In the genomic region with DNA sequence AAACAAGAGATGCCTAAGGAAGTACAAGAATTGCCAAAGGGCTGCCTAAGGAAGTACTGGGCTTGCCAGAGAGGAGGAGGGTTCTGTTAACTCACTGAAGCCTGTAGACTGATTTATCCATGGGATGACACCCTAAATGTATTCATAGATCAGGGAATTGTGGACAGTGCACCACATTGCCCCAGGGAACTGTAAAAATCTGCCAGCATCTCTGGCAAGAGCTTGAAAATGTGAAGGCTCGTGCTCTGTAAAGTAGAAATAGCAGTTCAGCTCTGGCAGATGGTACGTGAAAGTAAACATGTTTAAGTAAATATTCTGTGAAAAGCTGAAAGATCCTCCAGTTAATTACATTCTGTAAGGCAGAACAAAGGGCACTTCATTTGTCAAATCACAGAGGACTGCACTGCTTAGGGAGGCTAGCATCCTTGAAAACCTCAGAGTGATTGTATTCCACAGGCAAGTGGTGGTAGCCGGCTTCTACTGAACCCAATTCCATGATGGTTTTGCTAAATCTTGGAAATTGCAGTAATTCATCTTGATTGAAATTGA, we compare ENCODE assay signal across 24 mouse cellular contexts.
DNase-seq lines count a peak whose midpoint lies in the region; ATAC-seq and TF ChIP-seq lines count a peak whose summit lies in the region.
"Had no signal": no experiment of that assay in that cellular context is flagged by ENCODE, and none has a peak within 500 bp of the region (broad histone marks: within the 10 kb centered on the region; RNA-seq: fewer than 3 reads in every experiment).

No protein-coding gene starts in this region.

- no peaks in the 10 kb centered on the region for H3K9me3 ChIP-seq in hindbrain, postnatal 0 days (ENCODE audit: low read length)
- H3K9me3 ChIP-seq in hindbrain, embryonic 12.5 days (replicated peaks), result no peaks in the 10 kb centered on the region
- H3K9me3 ChIP-seq in midbrain, embryonic 14.5 days (ENCODE audit: control insufficient read depth, low read length), result no peaks in the 10 kb centered on the region
- H3K9me3 ChIP-seq in midbrain, postnatal 0 days (ENCODE audit: low read length), result no peaks in the 10 kb centered on the region
- H3K9me3 ChIP-seq in forebrain, embryonic 16.5 days (ENCODE audit: control insufficient read depth, low read length), result no peaks in the 10 kb centered on the region
- H3K9me3 ChIP-seq in midbrain, embryonic 16.5 days (replicated peaks; ENCODE audit: control insufficient read depth, low read length, poor library complexity, severe bottlenecking), result no peaks in the 10 kb centered on the region
- H3K9me3 ChIP-seq: embryonic facial prominence, embryonic 13.5 days; heart, embryonic 13.5 days; hindbrain, embryonic 10.5 days; megakaryocyte, embryonic 14.5 days had no signal

- no peak for TF ChIP-seq CTCF in hindbrain, postnatal 0 days (IDR thresholded peaks at IDR 0.05; ENCODE audit: low read depth)
- TF ChIP-seq CTCF in midbrain, postnatal 0 days (IDR thresholded peaks at IDR 0.05), result no peak

- DNase-seq in hindbrain, postnatal 0 days (ENCODE audit: low spot score), result peak; percentile 8
- DNase-seq in midbrain, embryonic 14.5 days, result peak; percentile 26
- no peak for DNase-seq in midbrain, postnatal 0 days (ENCODE audit: low spot score)
- DNase-seq: adrenal gland, adult 2 months; adrenal gland, postnatal 36 days; B cell, adult 2 months; cerebellum, adult 11-12 months; cerebellum, postnatal 10 days; gastrocnemius, postnatal 10 days; heart, postnatal 10 days; kidney, postnatal 14 days; liver; lung, postnatal 4 days; right cerebral cortex, postnatal 4 days; thymus, postnatal 4 days had no signal

- ATAC-seq in hindbrain, postnatal 0 days, result no peak
- no peak for ATAC-seq in hindbrain, embryonic 12.5 days (ENCODE audit: low FRiP score)
- ATAC-seq in midbrain, embryonic 14.5 days (ENCODE audit: low FRiP score, low TSS enrichment), result no peak
- no peak for ATAC-seq in midbrain, postnatal 0 days (ENCODE audit: low FRiP score)
- ATAC-seq in forebrain, embryonic 16.5 days, result peak; percentile 80
- peak; percentile 17; the same call in 1 of the 2 replicates for ATAC-seq in midbrain, embryonic 16.5 days
- ATAC-seq in cerebellum, adult (ENCODE audit: insufficient number of reproducible peaks, low FRiP score, low TSS enrichment), result no peak
- ATAC-seq: intestine, postnatal 0 days had no signal

- no peak overlapping the region for H3K9ac ChIP-seq in hindbrain, postnatal 0 days (replicated peaks; ENCODE audit: low read length)
- H3K9ac ChIP-seq in hindbrain, embryonic 12.5 days, result no peak overlapping the region
- no peak overlapping the region for H3K9ac ChIP-seq in midbrain, embryonic 14.5 days (replicated peaks; ENCODE audit: low read length)
- H3K9ac ChIP-seq in midbrain, postnatal 0 days (replicated peaks; ENCODE audit: low read length, poor library complexity, severe bottlenecking), result no peak overlapping the region
- H3K9ac ChIP-seq in forebrain, embryonic 16.5 days (replicated peaks; ENCODE audit: low read depth, low read length), result no peak overlapping the region
- no peak overlapping the region for H3K9ac ChIP-seq in midbrain, embryonic 16.5 days (ENCODE audit: low read depth, low read length)
- H3K9ac ChIP-seq: embryonic facial prominence, embryonic 13.5 days; heart, embryonic 13.5 days had no signal

- 60% methylated on average over 3 of the region's 3 CpGs for WGBS in hindbrain, postnatal 0 days
- 67% methylated on average over 3 of the region's 3 CpGs for WGBS in hindbrain, embryonic 12.5 days
- WGBS in midbrain, embryonic 14.5 days, result 71% methylated on average over 3 of the region's 3 CpGs
- WGBS in midbrain, postnatal 0 days, result 61% methylated on average over 3 of the region's 3 CpGs
- 49% methylated on average over 3 of the region's 3 CpGs for WGBS in forebrain, embryonic 16.5 days
- 56% methylated on average over 3 of the region's 3 CpGs for WGBS in midbrain, embryonic 16.5 days

- H3K4me3 ChIP-seq in hindbrain, postnatal 0 days (ENCODE audit: low read length), result no peak overlapping the region
- H3K4me3 ChIP-seq in hindbrain, embryonic 12.5 days, result no peak overlapping the region
- H3K4me3 ChIP-seq in midbrain, embryonic 14.5 days (replicated peaks; ENCODE audit: low read depth, low read length), result no peak overlapping the region
- no peak overlapping the region for H3K4me3 ChIP-seq in midbrain, postnatal 0 days (ENCODE audit: low read depth, low read length)
- H3K4me3 ChIP-seq in forebrain, embryonic 16.5 days (replicated peaks; ENCODE audit: low read length), result no peak overlapping the region
- H3K4me3 ChIP-seq in midbrain, embryonic 16.5 days (ENCODE audit: low read depth, low read length), result no peak overlapping the region
- H3K4me3 ChIP-seq: embryonic facial prominence, embryonic 13.5 days; heart, embryonic 13.5 days; hindbrain, embryonic 10.5 days; megakaryocyte, embryonic 14.5 days had no signal

- no peak overlapping the region for H3K4me2 ChIP-seq in hindbrain, postnatal 0 days (ENCODE audit: low read depth, low read length)
- H3K4me2 ChIP-seq in hindbrain, embryonic 12.5 days (replicated peaks), result no peak overlapping the region
- H3K4me2 ChIP-seq in midbrain, embryonic 14.5 days (ENCODE audit: low read length), result no peak overlapping the region
- no peak overlapping the region for H3K4me2 ChIP-seq in midbrain, postnatal 0 days (ENCODE audit: low read depth, low read length, poor library complexity, severe bottlenecking)
- H3K4me2 ChIP-seq in forebrain, embryonic 16.5 days (ENCODE audit: low read length), result no peak overlapping the region
- H3K4me2 ChIP-seq in midbrain, embryonic 16.5 days (ENCODE audit: low read length), result no peak overlapping the region
- H3K4me2 ChIP-seq: embryonic facial prominence, embryonic 13.5 days; heart, embryonic 13.5 days had no signal

- no peaks in the 10 kb centered on the region for H3K4me1 ChIP-seq in hindbrain, postnatal 0 days (ENCODE audit: insufficient read depth, low read length)
- H3K4me1 ChIP-seq in hindbrain, embryonic 12.5 days, result no peaks in the 10 kb centered on the region
- no peaks in the 10 kb centered on the region for H3K4me1 ChIP-seq in midbrain, embryonic 14.5 days (ENCODE audit: control insufficient read depth, insufficient read depth, low read length)
- no peaks in the 10 kb centered on the region for H3K4me1 ChIP-seq in midbrain, postnatal 0 days (ENCODE audit: insufficient read depth, low read length)
- peaks cover 7% of the 10 kb centered on the region; the same call in 1 of the 2 replicates for H3K4me1 ChIP-seq in forebrain, embryonic 16.5 days (replicated peaks; ENCODE audit: control insufficient read depth, insufficient read depth, low read length)
- H3K4me1 ChIP-seq in midbrain, embryonic 16.5 days (ENCODE audit: control insufficient read depth, insufficient read depth, low read length), result no peaks in the 10 kb centered on the region
- H3K4me1 ChIP-seq: embryonic facial prominence, embryonic 13.5 days; heart, embryonic 13.5 days; hindbrain, embryonic 10.5 days; megakaryocyte, embryonic 14.5 days had no signal

- H3K36me3 ChIP-seq in hindbrain, postnatal 0 days (ENCODE audit: insufficient read depth, low read length), result no peaks in the 10 kb centered on the region
- H3K36me3 ChIP-seq in hindbrain, embryonic 12.5 days, result no peaks in the 10 kb centered on the region
- H3K36me3 ChIP-seq in midbrain, embryonic 14.5 days (ENCODE audit: control insufficient read depth, insufficient read depth, low read length), result no peaks in the 10 kb centered on the region
- H3K36me3 ChIP-seq in midbrain, postnatal 0 days (ENCODE audit: insufficient read depth, low read length), result no peaks in the 10 kb centered on the region
- no peaks in the 10 kb centered on the region for H3K36me3 ChIP-seq in forebrain, embryonic 16.5 days (ENCODE audit: control insufficient read depth, insufficient read depth)
- no peaks in the 10 kb centered on the region for H3K36me3 ChIP-seq in midbrain, embryonic 16.5 days (ENCODE audit: control insufficient read depth, insufficient read depth, low read length)
- H3K36me3 ChIP-seq: embryonic facial prominence, embryonic 13.5 days; heart, embryonic 13.5 days; hindbrain, embryonic 10.5 days had no signal

- no peaks in the 10 kb centered on the region for H3K27me3 ChIP-seq in hindbrain, postnatal 0 days (ENCODE audit: insufficient read depth, low read length)
- H3K27me3 ChIP-seq in hindbrain, embryonic 12.5 days, result no peaks in the 10 kb centered on the region
- H3K27me3 ChIP-seq in midbrain, embryonic 14.5 days (ENCODE audit: control insufficient read depth, insufficient read depth, low read length), result no peaks in the 10 kb centered on the region
- no peaks in the 10 kb centered on the region for H3K27me3 ChIP-seq in midbrain, postnatal 0 days (ENCODE audit: insufficient read depth, low read length)
- no peaks in the 10 kb centered on the region for H3K27me3 ChIP-seq in forebrain, embryonic 16.5 days (replicated peaks; ENCODE audit: control insufficient read depth, insufficient read depth, low read length)
- no peaks in the 10 kb centered on the region for H3K27me3 ChIP-seq in midbrain, embryonic 16.5 days (ENCODE audit: control insufficient read depth, insufficient read depth, low read depth, low read length)
- H3K27me3 ChIP-seq: embryonic facial prominence, embryonic 13.5 days; heart, embryonic 13.5 days; megakaryocyte, embryonic 14.5 days had no signal

- H3K27ac ChIP-seq in hindbrain, postnatal 0 days, result no peak overlapping the region
- no peak overlapping the region for H3K27ac ChIP-seq in hindbrain, embryonic 12.5 days
- H3K27ac ChIP-seq in midbrain, embryonic 14.5 days (replicated peaks; ENCODE audit: low read depth, low read length), result no peak overlapping the region
- no peak overlapping the region for H3K27ac ChIP-seq in midbrain, postnatal 0 days (ENCODE audit: low read depth, low read length)
- no peak overlapping the region for H3K27ac ChIP-seq in forebrain, embryonic 16.5 days (ENCODE audit: low read length)
- no peak overlapping the region for H3K27ac ChIP-seq in midbrain, embryonic 16.5 days (ENCODE audit: low read length)
- H3K27ac ChIP-seq: embryonic facial prominence, embryonic 13.5 days; heart, embryonic 13.5 days; hindbrain, embryonic 10.5 days had no signal

Comparison
In these comparisons a context has a peak if more than half of its experiments do, and no peak if none do; other contexts are left out.
1. ATAC-seq: peak in forebrain, embryonic 16.5 days (single experiment) and midbrain, embryonic 16.5 days (single experiment); none in hindbrain, postnatal 0 days (single experiment), hindbrain, embryonic 12.5 days (single experiment), midbrain, embryonic 14.5 days (single experiment), midbrain, postnatal 0 days (single experiment) and cerebellum, adult (single experiment).